Mouse (Mus musculus) heart, postnatal 25 days (tissue): ENCODE measurements around the gene Enoph1. TPM values are rescaled to one million over a fixed set of nuclear protein-coding genes. Genes with fewer than 3 reads are reported as not detected.
A peak's percentile ranks its signal among the peaks of the same experiment; 100 is the strongest.

ENCODE experiments used
- DNase-seq: peaks from one replicate; pipeline ENCODE4 v3.0.0; 2022; ENCODE audit warnings: low spot score
- intact Hi-C: fragments of 180-260 bp; cut with DNase I; formaldehyde crosslinking; loops from one replicate; pipeline ENCODE4 v1.15.1; 2025
- total RNA-seq, 2 experiments: library from RNA; stranded (reverse); gene quantifications; 2 replicates each; pipeline ENCODE4 v1.2.3; 2021

Enoph1 gene
- total RNA-seq, 2 experiments from 2014 or later = 7.3 to 8.4 TPM

- peak; percentile 94 for DNase-seq
- intact Hi-C loops = loop anchor here (2.0 to 5.0 kb wide), 2 partner anchors 60 to 787 kb away; partner anchors contain the start of genes 4930524J08Rik and Hnrnpd
These were observed 827 bp upstream of the Enoph1 start for GRCm38 (mm10) chr5:100038714-100039601.

DNA sequence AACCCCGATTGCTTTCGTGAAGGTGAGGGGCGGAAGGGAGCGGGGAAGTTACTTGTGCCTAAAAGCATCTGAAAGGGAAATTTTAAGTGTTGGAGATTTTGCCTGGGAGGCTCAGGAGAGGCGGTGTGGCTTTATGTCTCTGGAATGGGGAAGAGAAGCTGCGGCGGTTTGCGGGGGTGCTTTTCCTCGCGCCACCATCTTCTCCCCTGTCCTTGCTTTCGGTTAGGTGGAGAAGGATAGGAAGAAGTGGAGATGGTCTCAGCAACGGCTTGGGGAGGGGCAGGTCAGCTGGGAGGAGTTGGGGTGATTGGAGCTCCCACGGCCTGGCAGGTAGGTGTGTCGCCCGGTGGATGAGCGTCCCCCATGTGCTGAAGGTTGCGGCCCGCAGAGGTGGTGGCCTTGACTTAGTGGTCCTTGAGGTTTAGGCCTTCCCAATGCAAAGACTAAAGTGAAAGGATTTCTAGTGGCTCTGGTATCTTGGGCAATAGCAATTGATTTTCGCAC, 548 bp downstream of the Enoph1 start:
- intact Hi-C loops = loop anchor here (10.0 kb wide), 1 partner anchor 464 kb away; the partner anchor contains the start of gene Lin54
- no peak for DNase-seq

GRCm38 (mm10) chr5:100041272-100041671, 1.5 kb downstream of the Enoph1 start:
- intact Hi-C loops = loop anchor here (10.0 kb wide), 1 partner anchor 464 kb away; the partner anchor contains the start of gene Lin54
- no peak for DNase-seq

GRCm38 (mm10) chr5:100042467-100042866, 2.7 kb downstream of the Enoph1 start:
- intact Hi-C loops = loop anchor here (10.0 kb wide), 1 partner anchor 462 kb away; the partner anchor contains the start of gene Lin54
- DNase-seq = no peak

DNA sequence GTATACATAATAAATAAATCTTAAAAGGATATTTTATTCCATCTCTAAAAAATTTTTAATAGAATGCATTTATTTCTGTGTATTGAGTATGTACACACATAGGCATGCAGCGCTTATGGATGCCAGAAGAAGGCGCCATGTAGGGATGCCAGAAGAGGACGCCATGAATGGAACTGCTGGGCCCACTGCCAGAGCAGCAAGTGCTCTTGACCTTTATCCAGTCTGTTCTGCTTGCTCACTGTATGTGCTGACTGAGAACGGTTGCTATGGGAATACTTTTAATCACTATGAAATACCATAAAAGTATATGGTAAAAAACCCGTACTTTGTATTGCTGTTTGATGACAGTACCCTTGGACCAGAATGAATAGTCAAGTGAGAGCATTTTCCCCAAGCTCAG, 3.6 kb downstream of the Enoph1 start:
- intact Hi-C loops = loop anchor here (10.0 kb wide), 1 partner anchor 461 kb away; the partner anchor contains the start of gene Lin54
- DNase-seq = no peak

- intact Hi-C loops = loop anchor here (10.0 kb wide), 1 partner anchor 461 kb away; the partner anchor contains the start of gene Lin54
- DNase-seq = no peak
These were observed 4.2 kb downstream of the Enoph1 start for GRCm38 (mm10) chr5:100044030-100044429.

- intact Hi-C loops = loop anchor here (10.0 kb wide), 1 partner anchor 460 kb away; the partner anchor contains the start of gene Lin54
These were observed 4.8 kb downstream of the Enoph1 start for GRCm38 (mm10) chr5:100044621-100045020.

GRCm38 (mm10) chr5:100046096-100046495, 6.3 kb downstream of the Enoph1 start:
- intact Hi-C loops = loop anchor here (10.0 kb wide), 1 partner anchor 459 kb away; the partner anchor contains the start of gene Lin54
- DNase-seq = no peak

More at GRCm38 (mm10) chr5:100044621-100045020, 4.8 kb downstream of the Enoph1 start:
- DNase-seq = no peak

- no peak for DNase-seq
- intact Hi-C loops = loop anchor here (10.0 kb wide), 1 partner anchor 458 kb away; the partner anchor contains the start of gene Lin54
These were observed 7.4 kb downstream of the Enoph1 start for GRCm38 (mm10) chr5:100047143-100047640.

- intact Hi-C loops = loop anchor here (10.0 kb wide), 1 partner anchor 457 kb away; the partner anchor contains the start of gene Lin54
- DNase-seq = no peak
These were observed 8.1 kb downstream of the Enoph1 start for GRCm38 (mm10) chr5:100047871-100048270.

DNA sequence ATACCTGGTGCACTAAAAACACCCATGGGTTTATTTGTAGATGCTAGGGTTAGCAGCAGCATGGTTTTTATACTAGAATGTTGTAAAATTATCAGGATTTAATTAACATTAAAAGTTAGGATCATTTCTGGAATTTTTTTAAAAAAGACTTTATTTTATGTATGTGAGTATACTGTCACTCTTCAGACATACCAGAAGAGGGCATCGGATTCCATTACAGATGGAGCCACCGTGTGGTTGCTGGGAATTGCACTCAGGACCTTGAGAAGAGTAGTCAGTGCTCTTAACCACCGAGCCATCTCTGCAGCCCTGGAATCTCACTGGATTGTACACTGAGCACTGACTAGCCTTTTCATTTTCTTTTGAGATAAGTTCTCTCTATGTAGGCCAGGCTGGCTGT, 10.1 kb downstream of the Enoph1 start:
- intact Hi-C loops = loop anchor here (10.0 kb wide), 1 partner anchor 455 kb away; the partner anchor contains the start of gene Lin54
- DNase-seq = no peak

DNA sequence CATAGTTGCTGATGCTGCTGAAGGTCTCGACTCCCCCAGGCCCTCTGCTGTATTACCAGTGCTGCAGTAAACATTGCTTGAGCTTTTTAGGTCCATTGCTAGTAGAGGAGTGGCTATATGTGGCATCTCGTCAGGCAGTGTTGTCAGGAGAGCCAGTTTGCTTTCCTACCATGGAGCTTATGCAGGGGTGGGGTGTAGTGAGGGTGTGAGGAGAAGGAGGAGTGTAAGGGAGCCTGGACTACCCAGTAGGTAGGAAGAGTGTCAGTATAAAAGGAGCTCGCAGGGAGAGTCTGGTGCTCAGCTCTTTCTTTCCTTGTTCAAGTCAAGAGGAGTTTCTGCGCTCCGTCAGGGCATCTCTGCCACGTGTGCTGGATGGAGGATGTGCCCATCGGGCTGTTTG, 12.9 kb downstream of the Enoph1 start:
- intact Hi-C loops = no loop called here
- DNase-seq = no peak

- intact Hi-C loops = loop anchor here (5.0 kb wide), 1 partner anchor 762 kb away; no protein-coding TSS in a partner anchor
- no peak for DNase-seq
These were observed 15.2 kb downstream of the Enoph1 start for GRCm38 (mm10) chr5:100054807-100055547.

GRCm38 (mm10) chr5:100055866-100056369, 16.1 kb downstream of the Enoph1 start:
- intact Hi-C loops = loop anchor here (5.0 kb wide), 1 partner anchor 761 kb away; no protein-coding TSS in a partner anchor
- DNase-seq = no peak

DNA sequence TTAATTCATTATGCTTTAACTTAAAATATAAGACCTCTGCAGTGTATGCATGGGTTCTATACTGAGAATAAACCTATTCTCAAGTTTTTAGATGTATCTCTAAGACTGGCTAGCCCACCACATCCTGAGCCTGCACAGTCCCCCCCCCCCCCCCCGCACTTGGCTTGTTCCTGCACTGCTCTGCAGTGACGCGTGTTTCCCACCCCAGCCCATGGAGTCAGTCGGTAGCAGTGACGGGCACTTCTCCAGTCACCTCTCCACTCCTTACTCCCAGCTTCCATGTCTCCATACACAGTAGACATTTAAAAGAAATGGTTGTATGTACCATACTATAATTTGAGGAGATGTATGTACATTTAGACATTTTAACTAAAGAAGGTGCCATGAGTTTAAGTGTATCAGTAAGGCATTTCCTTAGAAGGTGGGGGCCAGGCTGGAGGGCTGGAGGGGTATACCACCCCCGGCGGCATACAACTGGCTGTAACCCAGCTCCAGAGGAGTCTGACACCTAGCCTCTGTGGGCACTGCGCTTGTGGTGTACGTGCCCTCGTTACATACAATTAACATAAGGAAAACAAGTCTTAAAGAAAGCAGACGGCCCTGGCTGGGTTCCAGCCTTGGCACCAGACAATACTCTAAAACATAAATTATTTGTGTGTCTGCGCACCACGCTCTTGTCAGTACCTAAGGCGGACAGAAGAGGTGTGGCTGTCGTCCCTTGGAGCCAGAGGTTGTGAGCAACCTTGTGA, 17.9 kb downstream of the Enoph1 start:
- DNase-seq = no peak
- intact Hi-C loops = loop anchor here (5.0 kb wide), 1 partner anchor 760 kb away; no protein-coding TSS in a partner anchor

- no peak for DNase-seq
- intact Hi-C loops = loop anchor here (5.0 kb wide), 1 partner anchor 759 kb away; no protein-coding TSS in a partner anchor
These were observed 18.9 kb downstream of the Enoph1 start for GRCm38 (mm10) chr5:100058729-100059128.

DNA sequence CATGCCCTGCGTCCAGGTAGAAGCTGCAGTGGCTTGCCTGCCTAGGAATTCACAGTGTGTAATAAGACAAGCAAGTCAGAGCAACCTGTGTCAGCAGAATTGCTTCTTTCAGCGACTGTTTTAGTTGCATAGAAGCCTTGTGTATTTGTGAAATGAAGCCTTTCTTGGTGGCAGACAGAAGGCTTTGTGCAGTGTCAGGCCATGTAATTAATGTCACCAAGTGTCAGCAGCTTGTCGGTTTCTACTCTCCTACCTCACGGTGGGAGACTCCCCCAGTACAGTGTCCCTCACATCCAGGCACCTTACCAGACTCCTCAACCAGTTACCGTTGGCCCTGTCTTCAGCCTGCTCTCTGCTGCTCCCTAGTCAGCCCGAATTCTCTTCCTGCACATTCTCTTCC, 19.5 kb downstream of the Enoph1 start:
- DNase-seq = no peak
- intact Hi-C loops = loop anchor here (5.0 kb wide), 1 partner anchor 758 kb away; no protein-coding TSS in a partner anchor

DNA sequence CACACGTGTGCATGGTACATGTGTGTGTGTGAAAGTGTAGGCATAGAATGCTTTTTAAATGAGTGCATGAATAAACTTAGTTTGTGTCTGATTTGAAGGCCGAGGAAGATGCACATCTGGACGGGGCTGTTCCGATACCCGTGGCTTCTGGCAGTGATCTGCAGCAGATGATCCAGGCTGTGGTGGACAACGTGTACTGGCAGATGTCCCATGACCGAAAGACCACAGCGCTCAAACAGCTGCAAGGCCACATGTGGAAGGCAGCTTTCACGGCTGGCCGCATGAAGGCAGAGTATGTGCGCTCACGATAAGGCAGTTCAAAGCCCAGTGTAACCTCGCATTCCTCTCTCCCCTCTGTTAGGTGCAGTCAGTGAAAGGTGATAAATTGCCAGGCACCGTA, 21.1 kb downstream of the Enoph1 start:
- DNase-seq = no peak
- intact Hi-C loops = no loop called here
